Mouse (Mus musculus) heart, adult 18-20 months (tissue): ENCODE results near the gene Vsig2. TPM values are rescaled to one million over a fixed set of nuclear protein-coding genes. Genes with fewer than 3 reads are reported as not detected.

ENCODE experiments used
- DNase-seq, 2 experiments: peaks; one replicate each; pipeline ENCODE4 v3.0.0; 2021 to 2022; ENCODE audit warnings: mixed read lengths in 1 of 2
- total RNA-seq, 2 experiments: library from RNA; stranded (reverse); gene quantifications; 2 replicates each; pipeline ENCODE4 v1.2.3; 2021

The Vsig2 gene
- total RNA-seq, 2 experiments from 2014 or later, result 3.9 to 4.9 TPM

GRCm38 (mm10) chr9:37536851-37537250 lies 2.2 kb upstream of the Vsig2 start:
- no peak for DNase-seq

GRCm38 (mm10) chr9:37537658-37538250 lies 1.3 kb upstream of the Vsig2 start:
- DNase-seq, result no peak

- DNase-seq, result no peak
Measured at GRCm38 (mm10) chr9:37540226-37540625, 1.2 kb downstream of the Vsig2 start.

- no peak for DNase-seq
Measured at GRCm38 (mm10) chr9:37540701-37541575, 1.9 kb downstream of the Vsig2 start.

GRCm38 (mm10) chr9:37541851-37542642 lies 3.0 kb downstream of the Vsig2 start:
- DNase-seq, result no peak

- no peak for DNase-seq
Measured at GRCm38 (mm10) chr9:37543869-37544440, 4.9 kb downstream of the Vsig2 start.

- peak; percentile 78 to 81 for DNase-seq
Measured at GRCm38 (mm10) chr9:37544447-37545165, 5.6 kb downstream of the Vsig2 start.

GRCm38 (mm10) chr9:37545166-37545610 lies 6.1 kb downstream of the Vsig2 start:
- peak in 1 of 2 experiments; percentile 34 for DNase-seq

GRCm38 (mm10) chr9:37545847-37546452 lies 6.9 kb downstream of the Vsig2 start:
- DNase-seq, result peak; percentile 37 to 45

- DNase-seq, result no peak
Measured at GRCm38 (mm10) chr9:37546889-37547288, 7.8 kb downstream of the Vsig2 start.

- DNase-seq, result no peak
Measured at GRCm38 (mm10) chr9:37550435-37550834, 11.4 kb downstream of the Vsig2 start.

- DNase-seq, result no peak
Measured at GRCm38 (mm10) chr9:37551751-37552531, 12.9 kb downstream of the Vsig2 start.

GRCm38 (mm10) chr9:37552536-37553293 lies 13.7 kb downstream of the Vsig2 start, which contains the start of gene Nrgn:
Gene Nrgn (minus strand): TSS chr9:37552904.
- DNase-seq, result peak; percentile 84 to 85

GRCm38 (mm10) chr9:37554279-37554678 lies 15.2 kb downstream of the Vsig2 start:
- DNase-seq, result no peak

- DNase-seq, result no peak
Measured at GRCm38 (mm10) chr9:37554838-37555748, 16.0 kb downstream of the Vsig2 start, which contains the start of gene Siae. Gene Siae (plus strand): TSS chr9:37555698.

GRCm38 (mm10) chr9:37556366-37556765 lies 17.3 kb downstream of the Vsig2 start:
- DNase-seq, result no peak

- DNase-seq, result no peak
Measured at GRCm38 (mm10) chr9:37560617-37561016, 21.6 kb downstream of the Vsig2 start.

GRCm38 (mm10) chr9:37563805-37564204 lies 24.8 kb downstream of the Vsig2 start:
- no peak for DNase-seq
